25 mouse cellular contexts compared by ENCODE assay signal in genomic region chr7:120881451-120881850, GRCm38 (mm10). TPM values are rescaled to one million over a fixed set of nuclear protein-coding genes. Genes with fewer than 3 reads are reported as not detected.
A peak's percentile ranks its signal among the peaks of the same experiment; 100 is the strongest.
DNase-seq lines count a peak whose midpoint lies in the region; ATAC-seq and TF ChIP-seq lines count a peak whose summit lies in the region.
"Had no signal": no experiment of that assay in that cellular context is flagged by ENCODE, and none has a peak within 500 bp of the region (broad histone marks: within the 10 kb centered on the region; RNA-seq: fewer than 3 reads in every experiment).

No protein-coding gene starts in this region.

- H3K27ac ChIP-seq in liver, embryonic 11.5 days (ENCODE audit: low read depth, low read length), result no peak overlapping the region
- peak overlapping the region; percentile 96 for H3K27ac ChIP-seq in liver, embryonic 15.5 days (replicated peaks)
- no peak overlapping the region for H3K27ac ChIP-seq in forebrain, postnatal 0 days (ENCODE audit: low read depth, low read length)
- H3K27ac ChIP-seq: embryonic facial prominence, embryonic 10.5 days; embryonic facial prominence, embryonic 15.5 days; heart, embryonic 13.5 days; hindbrain, embryonic 14.5 days; left cerebral cortex, adult 2 months; limb, embryonic 13.5 days; midbrain, embryonic 13.5 days; neural tube, embryonic 13.5 days had no signal

- no peak for DNase-seq in liver, embryonic 11.5 days (ENCODE audit: low spot score)
- no peak for DNase-seq in liver
- no peak for DNase-seq in forebrain, postnatal 0 days
- DNase-seq in urinary bladder, postnatal 10 days (ENCODE audit: low spot score), result no peak
- DNase-seq: adrenal gland, adult 8-10 months; cerebellum, adult 9-11 months; heart, postnatal 10 days; kidney, postnatal 25 days; lung, embryonic 14.5 days; lung, postnatal 14 days; thymus, postnatal 4 days had no signal

- WGBS in liver, embryonic 11.5 days, result 72% methylated on average over 2 of the region's 2 CpGs
- WGBS in liver, embryonic 15.5 days (ENCODE audit: insufficient replicate concordance), result 65% methylated on average over 2 of the region's 2 CpGs
- 35% methylated on average over 2 of the region's 2 CpGs for WGBS in forebrain, postnatal 0 days

- H3K9me3 ChIP-seq in liver, embryonic 11.5 days (ENCODE audit: control insufficient read depth, low read length), result no peaks in the 10 kb centered on the region
- no peaks in the 10 kb centered on the region for H3K9me3 ChIP-seq in liver, embryonic 15.5 days (replicated peaks)
- no peaks in the 10 kb centered on the region for H3K9me3 ChIP-seq in forebrain, postnatal 0 days (ENCODE audit: low read length)
- H3K9me3 ChIP-seq: embryonic facial prominence, embryonic 15.5 days; heart, embryonic 13.5 days; midbrain, embryonic 13.5 days; neural tube, embryonic 13.5 days had no signal

- H3K36me3 ChIP-seq in liver, embryonic 11.5 days (ENCODE audit: control insufficient read depth, insufficient read depth, low read length), result peaks cover 9% of the 10 kb centered on the region; the same call in 1 of the 2 replicates
- peaks cover 97% of the 10 kb centered on the region for H3K36me3 ChIP-seq in liver, embryonic 15.5 days (replicated peaks)
- H3K36me3 ChIP-seq in forebrain, postnatal 0 days (ENCODE audit: insufficient read depth), result peaks cover 62% of the 10 kb centered on the region

- H3K4me3 ChIP-seq in liver, embryonic 11.5 days (ENCODE audit: low read depth, low read length), result no peak overlapping the region
- no peak overlapping the region for H3K4me3 ChIP-seq in liver, embryonic 15.5 days (replicated peaks)
- H3K4me3 ChIP-seq in forebrain, postnatal 0 days (ENCODE audit: low read depth, low read length), result no peak overlapping the region
- H3K4me3 ChIP-seq: embryonic facial prominence, embryonic 10.5 days; embryonic facial prominence, embryonic 15.5 days; heart, embryonic 13.5 days; left cerebral cortex, adult 2 months; limb, embryonic 13.5 days; midbrain, embryonic 13.5 days; neural tube, embryonic 13.5 days had no signal

- peak; percentile 45 for ATAC-seq in liver, embryonic 11.5 days (replicated peaks; ENCODE audit: low FRiP score)
- 0 out of 2 replicates have a peak, but pooled peaks have one; percentile 29 for ATAC-seq in common myeloid progenitor, adult 5-6 weeks (replicated peaks; ENCODE audit: low read depth, poor library complexity, severe bottlenecking)
- 0 out of 2 replicates have a peak, but pooled peaks have one; percentile 5 for ATAC-seq in liver, embryonic 15.5 days (ENCODE audit: insufficient read depth)
- ATAC-seq in forebrain, postnatal 0 days, result no peak
- ATAC-seq in activated CD4-positive, CD25-positive, alpha-beta regulatory T cell, adult 4 months, result no peak
- ATAC-seq: CD4-positive, CD25-positive, alpha-beta regulatory T cell, adult 4 months; forebrain, embryonic 14.5 days; intestine, postnatal 0 days; midbrain, embryonic 13.5 days had no signal

- H3K27me3 ChIP-seq in liver, embryonic 11.5 days (replicated peaks; ENCODE audit: control insufficient read depth, insufficient read depth, low read length), result no peaks in the 10 kb centered on the region
- H3K27me3 ChIP-seq in liver, embryonic 15.5 days, result no peaks in the 10 kb centered on the region
- H3K27me3 ChIP-seq in forebrain, postnatal 0 days (ENCODE audit: insufficient read depth, low read length), result no peaks in the 10 kb centered on the region
- H3K27me3 ChIP-seq: embryonic facial prominence, embryonic 15.5 days; heart, embryonic 13.5 days; limb, embryonic 13.5 days; midbrain, embryonic 13.5 days; neural tube, embryonic 13.5 days had no signal

- H3K4me1 ChIP-seq in liver, embryonic 11.5 days (replicated peaks; ENCODE audit: control insufficient read depth, insufficient read depth, low read length), result peaks cover 30% of the 10 kb centered on the region
- peaks cover 84% of the 10 kb centered on the region for H3K4me1 ChIP-seq in liver, embryonic 15.5 days (replicated peaks)
- H3K4me1 ChIP-seq in forebrain, postnatal 0 days (ENCODE audit: insufficient read depth), result no peaks in the 10 kb centered on the region
- H3K4me1 ChIP-seq: embryonic facial prominence, embryonic 15.5 days; limb, embryonic 13.5 days; midbrain, embryonic 13.5 days; neural tube, embryonic 13.5 days had no signal

- TF ChIP-seq CTCF in forebrain, postnatal 0 days (IDR thresholded peaks at IDR 0.05; ENCODE audit: low read depth), result no peak

- no peak overlapping the region for H3K9ac ChIP-seq in liver, embryonic 11.5 days (ENCODE audit: low read depth, low read length)
- no peak overlapping the region for H3K9ac ChIP-seq in liver, embryonic 15.5 days
- H3K9ac ChIP-seq in forebrain, postnatal 0 days, result no peak overlapping the region
- H3K9ac ChIP-seq: embryonic facial prominence, embryonic 15.5 days; heart, embryonic 13.5 days; hindbrain, embryonic 14.5 days; limb, embryonic 13.5 days; lung, embryonic 14.5 days; midbrain, embryonic 13.5 days; neural tube, embryonic 13.5 days had no signal

- H3K4me2 ChIP-seq in liver, embryonic 11.5 days, result no peak overlapping the region
- H3K4me2 ChIP-seq in liver, embryonic 15.5 days, result peak overlapping the region; percentile 70; the same call in 1 of the 2 replicates
- no peak overlapping the region for H3K4me2 ChIP-seq in forebrain, postnatal 0 days (ENCODE audit: low read depth)
- H3K4me2 ChIP-seq: embryonic facial prominence, embryonic 15.5 days; heart, embryonic 13.5 days; hindbrain, embryonic 14.5 days; limb, embryonic 13.5 days; lung, embryonic 14.5 days; midbrain, embryonic 13.5 days; neural tube, embryonic 13.5 days had no signal

RNA-seq across cellular contexts. Expression of gene Polr3e, which starts 36.1 kb away (rescaled TPM):
- 30.0 and 31.3 TPM in 2 replicates for polyA plus RNA-seq in liver, embryonic 11.5 days (2014; fragmentation: Nextera tagmentation; extraction: Ambion mirVana)
- 26.9 and 30.3 TPM in 2 replicates for total RNA-seq in common myeloid progenitor, adult 5-6 weeks (2017)
- polyA plus RNA-seq in liver, embryonic 15.5 days (2015; fragmentation: Nextera tagmentation; extraction: Ambion mirVana), result 12.8 and 13.4 TPM in 2 replicates
- total RNA-seq in forebrain, postnatal 0 days (2014; rRNA removed), result 28.3 and 31.2 TPM in 2 replicates
- polyA plus RNA-seq in forebrain, postnatal 0 days (2015; fragmentation: Nextera tagmentation; extraction: Ambion mirVana), result 18.1 and 20.9 TPM in 2 replicates
- 10 to 100 TPM; 10.8 to 12.3 TPM for polyA plus RNA-seq in activated CD4-positive, CD25-positive, alpha-beta regulatory T cell, adult 4 months (2017; shearing (Covaris generic))

RNA-seq across cellular contexts. Expression of gene Eef2k, which starts 38.8 kb away (rescaled TPM):
- polyA plus RNA-seq in liver, embryonic 11.5 days (2014; fragmentation: Nextera tagmentation; extraction: Ambion mirVana), result 21.2 and 23.2 TPM in 2 replicates
- 73.9 and 95.6 TPM in 2 replicates for total RNA-seq in common myeloid progenitor, adult 5-6 weeks (2017)
- polyA plus RNA-seq in liver, embryonic 15.5 days (2015; fragmentation: Nextera tagmentation; extraction: Ambion mirVana), result 42.8 and 50.4 TPM in 2 replicates
- total RNA-seq in forebrain, postnatal 0 days (2014; rRNA removed), result 53.8 and 56.4 TPM in 2 replicates
- polyA plus RNA-seq in forebrain, postnatal 0 days (2015; fragmentation: Nextera tagmentation; extraction: Ambion mirVana), result 31.6 and 35.4 TPM in 2 replicates
- 1 to 10 TPM; 2.0 to 4.1 TPM for polyA plus RNA-seq in activated CD4-positive, CD25-positive, alpha-beta regulatory T cell, adult 4 months (2017; shearing (Covaris generic))

Comparison
In these comparisons a context has a peak if more than half of its experiments do, and no peak if none do; other contexts are left out.
1. ATAC-seq: peak in liver, embryonic 11.5 days (single experiment), common myeloid progenitor, adult 5-6 weeks (single experiment) and liver, embryonic 15.5 days (single experiment); none in forebrain, postnatal 0 days (single experiment) and activated CD4-positive, CD25-positive, alpha-beta regulatory T cell, adult 4 months (single experiment).